Mouse (Mus musculus): Measurements from ENCODE around the gene Trpm3.

GRCm38 (mm10) chr19:22925284-22925683, 786.4 kb downstream of the Trpm3 start:
- no peak for TF ChIP-seq FLI1 (IDR thresholded peaks at IDR 0.05; ENCODE audit: low read length)
- TF ChIP-seq GATA1 (IDR thresholded peaks at IDR 0.05; ENCODE audit: borderline replicate concordance, low read length): no peak
